Mouse (Mus musculus) forebrain, embryonic 11.5 days (tissue): ENCODE measurements at regions not wholly inside any gene's neighbourhood (a gene's known extent, or its start where the extent isn't known, plus 50 kb on each side); places are given as distances from the start of the nearest gene placed in this dataset.

Experiments
- ATAC-seq: fragments of 200-750 bp; cut with Nextera tagmentation; replicated peaks from 2 replicates; pipeline ENCODE4 v1.8.0; 2017; ENCODE audit warnings: moderate TSS enrichment; ENCODE audit not compliant: low FRiP score
- DNase-seq: peaks from one replicate; pipeline ENCODE4 v3.0.0-alpha.2; 2017; ENCODE audit warnings: low spot score
- H3K27ac ChIP-seq: fragments of 300-500 bp; sonication (generic); 2 replicates; pipeline ENCODE4 v1.5.1; 2014; ENCODE audit warnings: low read depth, low read length
- H3K27me3 ChIP-seq: fragments of 300-500 bp; sonication (generic); 2 replicates; pipeline ENCODE4 v1.6.1; 2014; ENCODE audit warnings: mild to moderate bottlenecking, low read length, mixed read lengths; ENCODE audit not compliant: control insufficient read depth, insufficient read depth
- H3K36me3 ChIP-seq: fragments of 300-500 bp; sonication (generic); 2 replicates; pipeline ENCODE4 v1.6.1; 2014; ENCODE audit warnings: mild to moderate bottlenecking, low read length, moderate library complexity, mixed read lengths; ENCODE audit not compliant: control insufficient read depth, insufficient read depth
- H3K4me1 ChIP-seq: fragments of 300-500 bp; sonication (generic); replicated peaks from 2 replicates; pipeline ENCODE4 v1.6.1; 2014; ENCODE audit warnings: low read length, mixed read lengths; ENCODE audit not compliant: control insufficient read depth, insufficient read depth
- H3K4me2 ChIP-seq: fragments of 300-500 bp; sonication (generic); 2 replicates; pipeline ENCODE4 v1.6.1; 2014; ENCODE audit warnings: low read depth, mild to moderate bottlenecking, low read length, moderate library complexity, mixed read lengths; ENCODE audit not compliant: severe bottlenecking
- H3K4me3 ChIP-seq: fragments of 300-500 bp; sonication (generic); 2 replicates; pipeline ENCODE4 v1.5.1; 2014; ENCODE audit warnings: low read depth, low read length
- H3K9ac ChIP-seq: fragments of 300-500 bp; sonication (generic); 2 replicates; pipeline ENCODE4 v1.6.1; 2014; ENCODE audit warnings: low read length
- H3K9me3 ChIP-seq: fragments of 300-500 bp; sonication (generic); 2 replicates; pipeline ENCODE4 v1.6.1; 2016; ENCODE audit warnings: low read length, mixed read lengths; ENCODE audit not compliant: control insufficient read depth
- WGBS: fragments of 180-500 bp; shearing (Covaris S2); extraction: QIAGEN DNeasy Blood & Tissue Kit; methylation state at CpG from one replicate; pipeline ENCODE4 v1.1.7; 2014; 5-methylcytosine and 5-hydroxymethylcytosine counted together

DNA sequence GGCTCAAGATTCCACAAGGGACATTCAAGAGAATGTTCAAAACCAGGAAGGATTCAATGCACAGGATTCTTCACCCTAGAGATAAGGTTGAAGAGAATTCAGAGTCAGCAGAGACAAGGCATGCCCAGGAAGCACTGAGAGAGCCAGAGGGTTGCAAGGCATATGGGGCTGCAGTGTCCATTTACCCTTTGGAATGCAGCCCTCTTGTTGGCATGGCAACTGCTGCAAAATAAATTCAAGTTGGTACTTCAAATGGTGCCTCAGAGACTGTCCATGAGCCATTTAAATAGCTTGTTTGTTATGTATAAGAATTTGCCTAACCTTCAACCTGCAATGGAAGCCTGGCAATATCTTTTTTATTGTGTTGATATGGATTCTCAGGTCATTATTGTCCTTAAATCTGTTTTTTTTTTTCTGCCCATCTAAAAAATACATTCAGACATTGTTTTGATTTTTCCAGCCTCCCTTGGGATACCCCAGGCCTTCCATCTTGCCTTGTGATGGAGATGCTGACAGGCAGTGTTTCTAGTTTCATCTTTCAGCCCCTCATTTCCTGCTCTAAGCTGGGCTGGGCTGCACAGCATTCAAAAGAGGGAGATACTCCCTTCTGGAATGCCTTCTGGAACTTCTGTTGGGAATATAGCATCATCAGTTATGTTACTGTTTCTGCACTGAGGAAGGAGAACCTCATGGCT is 791.9 kb upstream of the 4930452B06Rik start:
- ATAC-seq (no peak), DNase-seq (no peak)
- Histone ChIP-seq H3K27me3 (no peaks in the 10 kb centered on the region), H3K27ac (no peak overlapping the region), H3K4me3 (no peak overlapping the region), H3K9me3 (no peaks in the 10 kb centered on the region), H3K4me2 (no peak overlapping the region), H3K9ac (no peak overlapping the region), H3K36me3 (no peaks in the 10 kb centered on the region), H3K4me1 (no peaks in the 10 kb centered on the region)

GRCm38 (mm10) chr14:9455986-9456385 is 789.9 kb upstream of the 4930452B06Rik start:
- DNase-seq, result no peak
- no peak overlapping the region for H3K9ac ChIP-seq
- no peaks in the 10 kb centered on the region for H3K27me3 ChIP-seq
- no peak overlapping the region for H3K4me3 ChIP-seq
- H3K36me3 ChIP-seq, result no peaks in the 10 kb centered on the region
- ATAC-seq, result no peak
- H3K4me2 ChIP-seq, result no peak overlapping the region
- H3K4me1 ChIP-seq, result no peaks in the 10 kb centered on the region
- H3K9me3 ChIP-seq, result no peaks in the 10 kb centered on the region
- no peak overlapping the region for H3K27ac ChIP-seq
- 92% methylated on average over 5 of the region's 5 CpGs for WGBS

GRCm38 (mm10) chr14:9449942-9450341 is 783.9 kb upstream of the 4930452B06Rik start:
- H3K4me1 ChIP-seq, result no peaks in the 10 kb centered on the region

GRCm38 (mm10) chr14:9437896-9438295 is 771.9 kb upstream of the 4930452B06Rik start:
- Histone ChIP-seq H3K4me3 (no peak overlapping the region), H3K27ac (no peak overlapping the region), H3K36me3 (no peaks in the 10 kb centered on the region), H3K9me3 (no peaks in the 10 kb centered on the region), H3K27me3 (no peaks in the 10 kb centered on the region), H3K9ac (no peak overlapping the region), H3K4me1 (no peaks in the 10 kb centered on the region), H3K4me2 (no peak overlapping the region)
- DNase-seq, result no peak
- no peak for ATAC-seq
- 85% methylated on average over 3 of the region's 3 CpGs for WGBS

More at GRCm38 (mm10) chr14:9449942-9450341, 783.9 kb upstream of the 4930452B06Rik start:
- Histone ChIP-seq H3K27ac (no peak overlapping the region), H3K27me3 (no peaks in the 10 kb centered on the region), H3K9me3 (no peaks in the 10 kb centered on the region), H3K9ac (no peak overlapping the region), H3K36me3 (no peaks in the 10 kb centered on the region), H3K4me2 (no peak overlapping the region), H3K4me3 (no peak overlapping the region)
- 68% methylated on average over 3 of the region's 3 CpGs for whole genome bisulfite sequencing
- DNase-seq (no peak), ATAC-seq (no peak)

- H3K27me3 ChIP-seq, result no peaks in the 10 kb centered on the region
- H3K4me3 ChIP-seq, result no peak overlapping the region
- H3K4me1 ChIP-seq, result no peaks in the 10 kb centered on the region
- no peaks in the 10 kb centered on the region for H3K9me3 ChIP-seq
- H3K9ac ChIP-seq, result no peak overlapping the region
- no peak for DNase-seq
- no peaks in the 10 kb centered on the region for H3K36me3 ChIP-seq
- ATAC-seq, result no peak
- WGBS, result 92% methylated on average over 2 of the region's 2 CpGs
- no peak overlapping the region for H3K4me2 ChIP-seq
- no peak overlapping the region for H3K27ac ChIP-seq
Observed at GRCm38 (mm10) chr14:9435136-9435535, 769.1 kb upstream of the 4930452B06Rik start.

DNA sequence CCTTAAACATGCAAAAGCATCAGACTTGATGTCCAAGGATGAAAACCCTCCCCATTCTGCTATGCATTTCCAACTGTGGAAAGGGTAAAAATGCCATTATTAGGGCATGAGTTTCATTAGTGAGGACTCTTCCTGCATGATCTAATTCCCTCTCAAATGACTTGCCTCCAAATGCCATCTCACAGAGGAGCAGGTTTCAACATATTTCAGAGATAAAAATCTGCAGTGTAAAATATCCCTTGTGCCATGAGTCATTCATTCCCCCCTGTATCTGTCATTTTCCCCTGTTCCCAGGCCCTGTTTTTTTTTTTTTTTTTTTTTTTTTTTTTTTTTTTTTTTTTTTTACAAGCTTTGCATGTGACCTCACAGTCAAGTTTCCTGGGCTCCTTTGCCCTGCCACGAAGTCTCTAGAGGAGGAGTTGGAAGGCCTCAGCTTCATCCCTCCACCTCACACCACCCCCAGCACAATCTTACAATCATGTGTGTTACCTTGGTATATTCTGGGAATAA is 767.1 kb upstream of the 4930452B06Rik start:
- ATAC-seq (no peak), DNase-seq (no peak)
- Histone ChIP-seq H3K9me3 (no peaks in the 10 kb centered on the region), H3K4me2 (no peak overlapping the region), H3K4me1 (no peaks in the 10 kb centered on the region), H3K27ac (no peak overlapping the region), H3K9ac (no peak overlapping the region), H3K4me3 (no peak overlapping the region), H3K36me3 (no peaks in the 10 kb centered on the region), H3K27me3 (no peaks in the 10 kb centered on the region)
- 33% methylated on average over 1 of the region's 1 CpGs for WGBS

- Histone ChIP-seq H3K4me3 (no peak overlapping the region), H3K4me2 (no peak overlapping the region), H3K27ac (no peak overlapping the region), H3K4me1 (no peaks in the 10 kb centered on the region), H3K9me3 (no peaks in the 10 kb centered on the region), H3K36me3 (no peaks in the 10 kb centered on the region), H3K27me3 (no peaks in the 10 kb centered on the region), H3K9ac (no peak overlapping the region)
- WGBS, result 78% methylated on average over 2 of the region's 2 CpGs
- ATAC-seq, result no peak
- no peak for DNase-seq
Observed at GRCm38 (mm10) chr14:9431798-9432197, 765.8 kb upstream of the 4930452B06Rik start.

- H3K27me3 ChIP-seq, result no peaks in the 10 kb centered on the region
- H3K4me3 ChIP-seq, result no peak overlapping the region
- no peak overlapping the region for H3K27ac ChIP-seq
- no peak overlapping the region for H3K4me2 ChIP-seq
- ATAC-seq (no peak), DNase-seq (no peak)
- no peak overlapping the region for H3K9ac ChIP-seq
- H3K9me3 ChIP-seq, result no peaks in the 10 kb centered on the region
- 73% methylated on average over 4 of the region's 4 CpGs for WGBS
- no peaks in the 10 kb centered on the region for H3K36me3 ChIP-seq
- no peaks in the 10 kb centered on the region for H3K4me1 ChIP-seq
Observed at GRCm38 (mm10) chr14:9411822-9412403, 745.9 kb upstream of the 4930452B06Rik start.

DNA sequence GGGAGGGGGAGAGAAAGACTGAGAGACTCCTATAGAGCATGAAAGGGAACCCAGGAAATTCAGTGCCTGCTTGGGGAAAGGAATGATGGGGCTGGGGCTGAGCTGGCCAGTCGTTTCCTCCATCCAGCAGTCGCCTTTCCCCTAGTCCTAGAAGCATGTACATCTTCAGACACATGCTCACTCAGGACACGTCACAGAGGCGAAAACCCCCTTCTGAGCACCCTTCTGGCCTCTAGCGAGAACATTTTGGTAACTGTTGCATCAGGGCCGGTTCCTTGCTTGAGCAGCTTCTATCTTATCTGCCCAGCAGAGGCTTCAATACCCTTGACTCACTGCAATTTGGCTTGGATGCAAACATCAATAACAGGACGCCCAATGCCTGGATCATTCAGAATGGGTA is 737.6 kb upstream of the 4930452B06Rik start:
- H3K27me3 ChIP-seq, result no peaks in the 10 kb centered on the region
- WGBS, result 84% methylated on average over 7 of the region's 7 CpGs
- ATAC-seq (no peak), DNase-seq (no peak)
- no peak overlapping the region for H3K4me3 ChIP-seq
- H3K9me3 ChIP-seq, result no peaks in the 10 kb centered on the region
- H3K9ac ChIP-seq, result no peak overlapping the region
- H3K4me1 ChIP-seq, result no peaks in the 10 kb centered on the region
- no peak overlapping the region for H3K27ac ChIP-seq
- H3K36me3 ChIP-seq, result no peaks in the 10 kb centered on the region
- H3K4me2 ChIP-seq, result no peak overlapping the region
